Mouse (Mus musculus): ENCODE results near the gene Mafb. TPM values are rescaled to one million over a fixed set of nuclear protein-coding genes. Genes with fewer than 3 reads are reported as not detected.

Mafb gene
- total RNA-seq, 2 experiments from 2014 or later = 11.4 to 71.8 TPM

DNA sequence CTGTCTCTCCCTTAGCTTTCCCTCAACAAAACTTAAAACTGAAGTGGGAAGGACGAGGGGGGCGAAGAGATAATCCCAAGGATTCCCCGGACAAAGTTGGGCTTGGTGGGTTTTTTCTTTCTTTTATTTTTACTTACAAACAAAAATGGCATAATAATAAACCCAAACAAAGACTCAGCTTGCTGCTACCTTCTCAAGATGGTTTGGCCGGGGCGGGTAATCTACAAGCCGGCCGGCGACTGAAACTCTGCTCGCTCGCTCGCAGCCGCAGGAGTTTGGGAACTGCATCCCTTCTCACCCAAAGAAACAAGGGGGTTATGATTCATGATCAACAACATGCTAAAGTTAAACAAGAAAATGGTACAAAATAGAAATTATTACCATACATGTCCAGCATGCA, 2.2 kb downstream of the Mafb start:
- no peak for DNase-seq (ENCODE audit: low spot score)

DNA sequence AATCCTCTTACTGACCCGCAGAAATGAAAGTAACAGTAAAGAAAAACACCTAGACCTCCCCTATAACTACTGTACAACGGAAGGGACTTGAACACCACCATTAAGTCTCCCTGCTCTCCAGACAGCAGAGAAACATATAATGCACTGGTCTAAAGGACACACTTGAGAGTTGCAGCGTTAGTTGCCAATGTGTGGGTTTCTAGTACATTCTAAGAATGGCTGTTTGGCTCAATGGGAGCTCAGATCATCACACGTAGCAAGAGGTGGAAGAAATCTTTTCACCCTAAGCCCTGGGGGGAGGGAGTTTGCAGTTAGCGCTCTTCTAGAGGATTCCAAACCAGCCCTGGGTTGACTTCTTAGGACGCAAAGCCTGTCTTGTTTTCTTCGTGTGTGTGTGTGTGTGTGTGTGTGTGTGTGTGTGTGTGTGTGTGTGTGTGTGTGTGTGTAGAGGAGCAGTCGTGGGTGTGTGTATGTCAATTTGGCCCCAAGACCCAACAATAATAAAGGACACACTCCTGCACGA, 2.7 kb downstream of the Mafb start:
- no peak for DNase-seq (ENCODE audit: low spot score)

DNA sequence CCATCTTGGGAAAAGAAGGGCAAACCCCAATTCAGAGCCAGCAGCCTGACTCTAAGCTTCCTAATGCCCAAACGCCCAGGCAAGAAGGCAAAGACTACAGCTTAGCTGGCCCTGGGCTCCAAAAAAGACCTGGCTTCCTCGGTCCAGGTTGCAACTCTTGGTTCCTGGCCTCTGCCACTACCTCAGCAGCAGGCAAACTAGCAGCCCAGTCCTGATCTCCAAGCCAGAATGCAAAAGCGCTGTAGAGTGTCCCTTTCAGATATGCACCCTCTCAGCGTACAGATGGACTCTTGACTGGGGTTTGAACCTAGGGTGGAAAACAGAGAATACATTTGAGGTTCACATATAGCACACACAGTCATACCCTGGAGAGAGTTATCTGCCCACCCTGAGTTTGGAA, 3.7 kb downstream of the Mafb start:
- no peak for DNase-seq (ENCODE audit: low spot score)

DNA sequence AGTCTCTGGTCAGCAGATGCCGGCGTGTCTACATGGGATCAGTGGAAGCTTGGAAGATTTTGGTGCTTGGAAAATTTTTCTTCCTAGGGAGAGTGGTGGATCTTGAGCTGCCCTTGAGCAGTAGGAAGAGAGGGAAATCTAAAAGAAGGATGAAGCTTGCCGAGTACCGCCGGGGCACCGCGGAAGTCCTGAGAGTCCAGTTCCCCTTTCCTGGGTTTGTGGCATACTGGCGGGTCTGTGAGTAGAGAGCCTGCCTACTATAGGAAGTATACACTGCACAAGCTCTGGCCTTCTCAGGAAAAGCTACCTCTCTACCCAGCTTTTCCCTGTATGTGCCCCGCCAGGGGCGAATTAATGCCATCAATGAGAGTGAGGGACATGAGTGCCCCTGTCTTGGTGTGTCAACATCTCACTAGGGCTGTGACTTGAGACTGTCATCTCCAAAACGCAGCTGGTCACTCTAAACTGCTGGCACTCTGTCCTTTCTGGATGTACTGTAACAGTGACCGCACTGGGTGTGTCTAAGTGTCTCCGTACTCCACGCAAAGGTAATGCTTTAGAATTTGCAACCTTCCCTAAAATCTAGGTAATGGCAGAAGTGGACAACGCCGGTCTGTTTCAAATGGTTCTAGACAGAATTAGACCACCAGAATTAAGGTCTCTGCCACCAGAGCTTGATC, 5.3 kb downstream of the Mafb start:
- no peak for DNase-seq (ENCODE audit: low spot score)

GRCm38 (mm10) chr2:160360234-160360874, 6.5 kb downstream of the Mafb start:
- DNase-seq (ENCODE audit: low spot score) = no peak

GRCm38 (mm10) chr2:160358896-160359295, 8.0 kb downstream of the Mafb start:
- DNase-seq (ENCODE audit: low spot score) = no peak

DNA sequence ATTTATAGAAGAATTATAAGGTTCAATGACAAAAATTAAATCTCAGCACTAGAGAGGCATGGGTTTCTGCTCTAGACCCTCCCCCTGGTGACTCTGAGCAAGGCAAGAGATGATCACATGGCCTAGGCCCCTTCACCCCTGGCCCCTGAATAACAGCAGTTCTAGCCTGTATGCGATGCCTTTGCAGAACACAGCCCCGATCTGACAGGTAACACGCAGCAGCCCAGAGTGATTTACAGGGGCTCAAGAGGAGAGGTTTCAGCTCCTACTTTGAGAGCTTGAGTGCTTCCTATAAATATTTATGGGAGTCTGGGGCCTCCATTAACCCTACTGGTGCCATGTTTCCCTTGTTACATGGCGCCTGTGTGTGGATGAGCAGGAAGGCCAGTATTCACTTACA, 9.4 kb downstream of the Mafb start:
- no peak for DNase-seq (ENCODE audit: low spot score)

- DNase-seq (ENCODE audit: low spot score) = no peak
Observed at GRCm38 (mm10) chr2:160356132-160356531, 10.7 kb downstream of the Mafb start.

DNA sequence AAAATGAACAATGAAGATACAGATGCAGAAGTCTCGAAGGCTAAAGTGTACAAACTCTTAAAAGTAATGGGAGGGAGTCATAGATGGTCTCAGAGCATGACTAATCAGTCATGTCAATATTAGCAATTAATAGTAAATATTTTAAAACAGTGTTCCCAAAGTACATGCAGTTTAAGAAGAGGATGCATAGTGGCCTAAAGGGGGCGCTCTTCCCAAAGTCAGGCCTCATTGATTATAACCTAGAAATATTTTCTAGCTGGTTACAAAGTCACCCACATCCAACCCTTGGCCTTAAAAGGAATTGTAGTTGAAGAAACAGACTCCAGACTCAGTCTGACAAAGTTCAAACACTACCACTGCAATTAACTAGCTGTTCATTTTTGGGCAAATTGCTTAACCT, 12.5 kb downstream of the Mafb start:
- no peak for DNase-seq (ENCODE audit: low spot score)

DNA sequence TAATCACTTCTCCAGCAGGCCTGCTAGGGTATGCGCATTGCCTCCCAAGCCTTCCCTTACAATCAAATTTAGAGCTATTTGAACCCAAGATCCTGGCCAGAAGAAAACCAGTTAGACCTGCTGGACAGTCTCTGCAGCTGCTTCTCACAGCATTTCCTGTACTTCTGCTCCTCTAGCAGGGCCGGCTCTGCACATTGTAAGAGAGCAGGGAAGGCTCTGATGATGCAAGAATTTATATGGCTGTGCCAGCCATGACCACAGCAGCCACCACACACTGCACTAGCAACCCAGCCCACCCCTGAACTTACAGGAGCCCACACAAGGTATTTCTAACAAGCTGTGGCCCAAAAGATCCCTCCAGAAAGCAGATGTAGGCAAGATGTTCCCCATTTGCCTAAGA, 13.3 kb downstream of the Mafb start:
- DNase-seq (ENCODE audit: low spot score) = no peak

DNA sequence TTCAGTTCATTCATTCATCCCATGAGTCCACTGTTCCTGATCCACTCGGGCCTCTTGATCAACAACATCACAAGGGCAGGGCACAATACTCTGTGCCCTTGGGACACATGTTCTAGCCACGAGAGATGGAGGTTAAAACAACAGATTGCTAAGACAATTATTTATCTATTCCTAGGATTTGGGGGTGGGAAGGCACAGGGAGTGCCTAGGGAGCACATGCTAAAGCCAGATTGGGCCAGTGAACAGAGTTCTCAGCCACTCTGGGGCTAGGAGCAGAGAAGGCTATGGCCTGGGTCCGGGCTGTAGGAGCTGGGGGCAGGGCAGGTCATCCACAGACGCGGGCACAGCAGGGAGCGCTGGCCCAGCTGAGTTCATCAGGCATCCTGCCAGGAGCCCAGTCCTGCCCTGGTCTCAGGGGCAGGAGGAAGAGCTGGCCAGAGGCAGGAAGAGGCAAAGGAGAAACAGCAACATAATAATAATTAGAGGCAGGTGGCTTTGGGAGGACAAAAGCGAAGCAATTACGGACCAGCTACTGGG, 15.8 kb downstream of the Mafb start:
- no peak for DNase-seq (ENCODE audit: low spot score)

GRCm38 (mm10) chr2:160349578-160349977, 17.3 kb downstream of the Mafb start:
- no peak for DNase-seq (ENCODE audit: low spot score)

DNA sequence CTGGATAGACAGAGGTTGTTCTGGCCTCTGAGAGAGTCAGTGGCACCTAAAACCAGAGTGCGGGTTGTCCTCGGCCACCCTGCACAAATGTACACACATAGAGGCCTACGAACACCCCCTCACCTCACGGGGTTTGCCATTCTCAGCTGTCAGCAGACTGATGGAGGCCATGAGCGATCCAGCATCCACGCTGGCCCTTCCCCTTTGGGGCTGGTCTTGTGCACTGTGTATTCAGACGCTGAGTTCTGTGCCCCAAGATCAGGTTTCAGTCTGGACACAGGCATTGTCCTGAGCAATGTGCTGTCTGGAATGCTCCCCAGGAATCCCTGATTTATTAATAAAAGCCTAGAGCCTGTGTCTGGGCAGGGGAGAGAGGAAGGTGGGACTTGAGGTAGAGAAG, 18.1 kb downstream of the Mafb start:
- no peak for DNase-seq (ENCODE audit: low spot score)

- no peak for DNase-seq (ENCODE audit: low spot score)
Observed at GRCm38 (mm10) chr2:160348072-160348604, 18.7 kb downstream of the Mafb start.

- no peak for DNase-seq (ENCODE audit: low spot score)
Observed at GRCm38 (mm10) chr2:160345644-160346043, 21.2 kb downstream of the Mafb start.

DNA sequence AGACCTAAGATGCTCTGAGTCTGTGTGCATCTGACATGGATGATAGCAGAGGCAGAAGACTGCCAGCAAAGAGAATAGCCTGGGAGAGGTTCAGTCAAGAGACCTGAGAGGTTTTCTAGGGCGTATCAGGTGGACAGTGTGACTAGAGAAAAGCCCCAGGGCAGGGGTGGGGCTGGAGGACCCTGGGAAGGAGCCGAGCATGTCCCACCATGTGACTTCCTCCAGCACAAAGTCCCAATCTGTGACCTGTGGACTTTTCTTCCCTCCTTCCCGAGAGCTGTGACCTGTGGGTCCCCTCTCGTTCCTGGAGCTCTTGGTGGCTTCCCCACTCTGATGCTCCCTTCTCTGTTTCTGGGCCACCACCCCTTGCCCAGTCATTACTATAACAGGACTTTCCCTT, 26.7 kb downstream of the Mafb start:
- no peak for DNase-seq (ENCODE audit: low spot score)

GRCm38 (mm10) chr2:160339595-160339994, 27.3 kb downstream of the Mafb start:
- no peak for DNase-seq (ENCODE audit: low spot score)

GRCm38 (mm10) chr2:160336053-160336452, 30.8 kb downstream of the Mafb start:
- DNase-seq (ENCODE audit: low spot score) = peak; percentile 62

- no peak for DNase-seq (ENCODE audit: low spot score)
Observed at GRCm38 (mm10) chr2:160335043-160335442, 31.8 kb downstream of the Mafb start.

DNA sequence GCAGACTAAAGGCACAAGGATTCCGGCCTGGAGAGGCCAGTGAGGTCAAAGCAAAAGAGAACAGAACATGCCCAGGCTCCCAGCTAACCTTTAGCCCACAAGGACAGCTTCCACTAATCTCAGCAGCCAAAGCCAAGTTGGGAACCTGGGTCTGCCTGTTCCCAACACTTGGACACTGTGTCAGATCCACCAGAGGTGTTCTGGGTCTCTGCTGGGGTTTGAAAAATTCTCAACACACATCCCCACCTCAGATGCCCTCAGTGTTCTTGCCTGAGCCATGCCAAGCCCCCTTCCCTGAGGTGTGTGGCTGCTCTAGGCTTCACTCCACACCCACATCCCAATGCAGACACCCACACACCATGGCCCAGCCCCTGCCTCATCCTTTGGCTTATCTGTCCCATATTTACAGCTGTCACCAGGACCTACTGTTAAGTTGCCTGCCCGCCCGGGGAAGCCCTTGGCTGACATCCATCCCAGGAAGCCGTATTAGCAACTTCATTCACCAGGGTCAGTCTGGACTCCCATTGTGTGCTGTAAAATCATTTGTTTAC, 32.7 kb downstream of the Mafb start, which contains the start of gene Gm826:
TSS of gene Gm826 (minus strand) at position 52 of the 551 bp plus-strand sequence.
- DNase-seq (ENCODE audit: low spot score) = peak; percentile 41

DNA sequence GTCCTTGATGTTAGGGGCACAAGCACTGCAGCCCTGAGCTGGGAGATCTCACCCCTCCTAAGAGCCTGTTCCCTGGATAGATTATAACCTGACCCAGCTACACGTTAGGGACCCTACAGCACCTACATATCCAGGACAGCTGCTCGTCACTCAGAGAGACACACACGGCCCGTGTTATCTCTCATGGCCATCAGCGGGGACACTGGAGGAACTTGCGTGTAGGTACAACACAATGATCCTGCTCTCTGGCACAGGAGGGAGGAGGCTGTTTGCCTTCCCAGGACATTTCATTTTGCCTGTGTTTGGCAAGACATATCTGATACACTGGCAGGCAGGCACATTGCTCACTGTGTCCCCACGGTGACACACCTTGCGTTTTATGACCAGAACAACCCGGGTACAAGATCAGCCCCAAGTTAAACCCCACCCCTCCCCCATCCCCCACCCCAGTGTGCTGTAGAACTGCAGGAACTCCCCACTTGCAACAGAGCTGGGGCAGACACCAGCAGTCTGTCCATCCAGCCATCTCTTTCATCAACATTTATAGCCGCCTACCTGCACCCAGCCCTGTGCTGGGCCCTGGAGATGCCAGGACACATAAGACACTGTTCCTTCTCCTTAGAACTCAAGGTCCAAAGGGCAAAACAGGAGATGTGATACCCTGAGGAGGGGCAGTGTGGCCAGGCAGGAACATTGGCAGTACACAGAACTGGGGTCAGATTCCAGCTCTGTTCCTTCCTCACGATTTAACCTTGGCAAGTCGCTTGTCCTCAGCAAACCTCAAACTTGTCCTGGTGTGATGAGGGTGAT, 34.1 kb downstream of the Mafb start:
- DNase-seq (ENCODE audit: low spot score) = peak; percentile 70

Measured in gastrocnemius, adult 18-20 months (tissue).